Mouse (Mus musculus) MEL (cell line): ENCODE results near the gene Cep112. TPM values are rescaled to one million over a fixed set of nuclear protein-coding genes. Genes with fewer than 3 reads are reported as not detected.

Experiments
- DNase-seq: peaks from one replicate; pipeline ENCODE4 v3.0.0; 2011; ENCODE audit warnings: low read depth, low spot score
- H3K27ac ChIP-seq: 2 replicates; pipeline ENCODE4 v1.5.1; 2012; ENCODE audit warnings: low read depth, mild to moderate bottlenecking, control low read depth, low read length, moderate library complexity; ENCODE audit not compliant: control insufficient read depth
- H3K27me3 ChIP-seq, 2 experiments: fragments of 150-350 bp in 1 of 2; sonication (generic) in 1 of 2; 2 replicates each; pipeline ENCODE4 v1.6.1; 2012; ENCODE audit warnings: low read length in 2 of 2, mild to moderate bottlenecking in 2 of 2, improper control_type of control experiment in 1 of 2, moderate library complexity in 1 of 2; ENCODE audit not compliant: insufficient read depth in 2 of 2, control insufficient read depth in 1 of 2
- H3K36me3 ChIP-seq, 2 experiments: 2 replicates each; pipeline ENCODE4 v1.6.1; 2012 to 2014; ENCODE audit warnings: low read length in 2 of 2, improper control_type of control experiment in 1 of 2, inconsistent platforms in 1 of 2, mild to moderate bottlenecking in 1 of 2; ENCODE audit not compliant: insufficient read depth in 2 of 2, control insufficient read depth in 1 of 2
- H3K4me1 ChIP-seq, 2 experiments: fragments of 150-350 bp in 1 of 2; sonication (generic) in 1 of 2; 2 replicates each; pipeline ENCODE4 v1.6.1; 2012; ENCODE audit warnings: low read length in 2 of 2, improper control_type of control experiment in 1 of 2, mild to moderate bottlenecking in 1 of 2; ENCODE audit not compliant: insufficient read depth in 2 of 2, control insufficient read depth in 1 of 2
- H3K4me3 ChIP-seq, 2 experiments: fragments of 150-350 bp in 1 of 2; sonication (generic) in 1 of 2; 2 replicates each; pipeline ENCODE4 v1.5.1; 2012; ENCODE audit warnings: low read depth in 2 of 2, low read length in 2 of 2, mild to moderate bottlenecking in 2 of 2, moderate library complexity in 2 of 2, control low read depth in 1 of 2, improper control_type of control experiment in 1 of 2; ENCODE audit not compliant: control insufficient read depth in 1 of 2, insufficient read depth in 1 of 2
- H3K79me2 ChIP-seq: 2 replicates; pipeline ENCODE4 v1.6.1; 2012; ENCODE audit warnings: mild to moderate bottlenecking, low read length, moderate library complexity; ENCODE audit not compliant: control insufficient read depth, poor library complexity, insufficient read depth
- H3K9ac ChIP-seq: 2 replicates; pipeline ENCODE4 v1.6.1; 2012; ENCODE audit warnings: low read depth, mild to moderate bottlenecking, control low read depth, low read length, moderate library complexity; ENCODE audit not compliant: control insufficient read depth, poor library complexity, severe bottlenecking
- H3K9me3 ChIP-seq: fragments of 150-350 bp; sonication (generic); replicated peaks from 2 replicates; pipeline ENCODE4 v1.6.1; 2012; ENCODE audit warnings: mild to moderate bottlenecking, low read length, improper control_type of control experiment, moderate library complexity; ENCODE audit not compliant: insufficient read depth
- BHLHE40 ChIP-seq: IDR thresholded peaks from 2 replicates; pipeline ENCODE4 v1.6.1; 2012; ENCODE audit warnings: low read depth, mild to moderate bottlenecking, inconsistent platforms, low read length, improper control_type of control experiment, borderline replicate concordance
- CTCF ChIP-seq, 3 experiments: IDR thresholded peaks in 2 of 3; conservative IDR thresholded peaks in 1 of 3; 2 replicates each; pipeline ENCODE4 v1.5.1; 2011 to 2012; ENCODE audit warnings: low read length in 3 of 3, low read depth in 2 of 3, mild to moderate bottlenecking in 2 of 3, improper control_type of control experiment in 1 of 3, inconsistent platforms in 1 of 3, mixed read lengths in 1 of 3, moderate library complexity in 1 of 3; ENCODE audit not compliant: control insufficient read depth in 1 of 3, insufficient read depth in 1 of 3, poor library complexity in 1 of 3, severe bottlenecking in 1 of 3
- ELF1 ChIP-seq: IDR thresholded peaks from 2 replicates; pipeline ENCODE4 v1.6.1; 2014; ENCODE audit warnings: low read depth, mild to moderate bottlenecking, inconsistent platforms, low read length, improper control_type of control experiment, moderate library complexity
- GATA1 ChIP-seq: IDR thresholded peaks from 2 replicates; pipeline ENCODE4 v1.6.1; 2011; ENCODE audit warnings: low read depth, low read length, improper control_type of control experiment
- JUND ChIP-seq: IDR thresholded peaks from 2 replicates; pipeline ENCODE4 v1.6.1; 2011; ENCODE audit warnings: low read depth, mild to moderate bottlenecking, improper control_type of control experiment, low read length
- MYB ChIP-seq: IDR thresholded peaks from 2 replicates; pipeline ENCODE4 v1.6.1; 2011; ENCODE audit warnings: mild to moderate bottlenecking, low read depth, low read length, improper control_type of control experiment
- MYC ChIP-seq: IDR thresholded peaks from 2 replicates; pipeline ENCODE4 v1.6.1; 2011; ENCODE audit warnings: low read depth, mild to moderate bottlenecking, low read length, improper control_type of control experiment, moderate library complexity
- POLR2AphosphoS5 ChIP-seq: IDR thresholded peaks from 2 replicates; pipeline ENCODE4 v1.6.1; 2012; ENCODE audit warnings: low read depth, borderline replicate concordance, mild to moderate bottlenecking, inconsistent platforms, low read length, moderate library complexity, mixed read lengths
- RAD21 ChIP-seq: IDR thresholded peaks from 2 replicates; pipeline ENCODE4 v1.6.1; 2011; ENCODE audit warnings: mild to moderate bottlenecking, low read depth, low read length, improper control_type of control experiment
- SIN3A ChIP-seq: IDR thresholded peaks from 2 replicates; pipeline ENCODE4 v1.6.1; 2012; ENCODE audit warnings: low read length, improper control_type of control experiment, inconsistent platforms
- SMC3 ChIP-seq: IDR thresholded peaks from 2 replicates; pipeline ENCODE4 v1.6.1; 2011; ENCODE audit warnings: low read depth, low read length, improper control_type of control experiment
- TAL1 ChIP-seq: IDR thresholded peaks from 2 replicates; pipeline ENCODE4 v1.6.1; 2012; ENCODE audit warnings: mild to moderate bottlenecking, inconsistent platforms, low read length, moderate library complexity, mixed read lengths
- USF2 ChIP-seq, 2 experiments: IDR thresholded peaks; 2 replicates each; pipeline ENCODE4 v1.6.1; 2011 to 2012; ENCODE audit warnings: improper control_type of control experiment in 2 of 2, low read length in 2 of 2, borderline replicate concordance in 1 of 2, inconsistent platforms in 1 of 2, low read depth in 1 of 2, mild to moderate bottlenecking in 1 of 2; ENCODE audit not compliant: insufficient read depth in 1 of 2
- ZC3H11A ChIP-seq: IDR thresholded peaks from 2 replicates; pipeline ENCODE4 v1.6.1; 2012; ENCODE audit warnings: low read depth, mild to moderate bottlenecking, inconsistent platforms, low read length, improper control_type of control experiment
- ZKSCAN1 ChIP-seq: IDR thresholded peaks from 2 replicates; pipeline ENCODE4 v1.6.1; 2012; ENCODE audit warnings: low read depth, mild to moderate bottlenecking, inconsistent platforms, low read length, improper control_type of control experiment, moderate library complexity
- ZMIZ1 ChIP-seq: IDR thresholded peaks from 2 replicates; pipeline ENCODE4 v1.6.1; 2012; ENCODE audit warnings: low read depth, mild to moderate bottlenecking, inconsistent platforms, low read length, improper control_type of control experiment, moderate library complexity
- ZNF384 ChIP-seq: IDR thresholded peaks from 2 replicates; pipeline ENCODE4 v1.6.1; 2012; ENCODE audit warnings: low read depth, mild to moderate bottlenecking, inconsistent platforms, low read length, improper control_type of control experiment
- polyA plus RNA-seq, 2 experiments: library from polyadenylated mRNA; stranded (reverse) in 1 of 2; unstranded in 1 of 2; fragments of >175 nt in 1 of 2; fragments of >200 nt in 1 of 2; gene quantifications; 2 replicates each; pipeline versions ENCODE4 v1.2.1 to v1.2.4; 2012; ENCODE audit warnings: low replicate concordance in 2 of 2, low read depth in 1 of 2; ENCODE audit not compliant: insufficient read length in 2 of 2, insufficient read depth in 1 of 2, missing spikeins in 1 of 2
- total RNA-seq: library from RNA; depleted of rRNA; stranded (reverse); fragments of 300-350 nt; gene quantifications from 2 replicates; pipeline ENCODE4 v1.2.3, GENCODE M21; 2012

Cep112 gene
- total and polyA plus RNA-seq, 3 experiments = 1.3 TPM; not detected in 2

GRCm38 (mm10) chr11:108416360-108416759, 8.6 kb upstream of the Cep112 start:
- Histone ChIP-seq H3K9me3 (no peaks in the 10 kb centered on the region), H3K9ac (no peak overlapping the region)

GRCm38 (mm10) chr11:108418540-108418939, 6.5 kb upstream of the Cep112 start:
- no peak overlapping the region for H3K9ac ChIP-seq
- no peak for TF ChIP-seq TAL1
- no peak; the same call in 1 of the 2 replicates for TF ChIP-seq JUND
- no peak for TF ChIP-seq ELF1
- TF ChIP-seq SMC3 = peak; percentile 94
- peak; percentile 18 to 97 (median 63); a peak in 5 of 6 replicates for TF ChIP-seq CTCF (IDR thresholded peaks at IDR 0.05 in 2 of 3, conservative IDR thresholded peaks at IDR 0.05 in 1 of 3; ENCODE audit: control insufficient read depth in 1 of 3, insufficient read depth in 1 of 3, low read depth in 2 of 3, low read length in 3 of 3, poor library complexity in 1 of 3, severe bottlenecking in 1 of 3)
- TF ChIP-seq BHLHE40 = no peak
- TF ChIP-seq SIN3A = peak; percentile 74
- no peak for TF ChIP-seq POLR2AphosphoS5
- TF ChIP-seq ZC3H11A = peak; percentile 93
- no peak for TF ChIP-seq MYB
- peak; percentile 84; the same call in 1 of the 2 replicates for TF ChIP-seq MYC
- no peak for TF ChIP-seq USF2 (IDR thresholded peaks at IDR 0.05; ENCODE audit: borderline replicate concordance in 1 of 2, insufficient read depth in 1 of 2, low read depth in 1 of 2, low read length in 2 of 2)
- peak; percentile 74 for TF ChIP-seq GATA1
- TF ChIP-seq RAD21 = peak; percentile 100
- peak; percentile 47; the same call in 1 of the 2 replicates for TF ChIP-seq ZNF384
- H3K4me3 ChIP-seq = no peak overlapping the region
- DNase-seq = peak; percentile 87
- no peak overlapping the region for H3K27ac ChIP-seq
- peaks cover 11 to 16% of the 10 kb centered on the region in 2 experiments for H3K4me1 ChIP-seq
- H3K27me3 ChIP-seq = no peaks in the 10 kb centered on the region
- H3K9me3 ChIP-seq = no peaks in the 10 kb centered on the region
- H3K36me3 ChIP-seq = peaks cover 0 to 11% of the 10 kb centered on the region in 2 experiments; a peak in 2 of 4 replicates
- no peaks in the 10 kb centered on the region for H3K79me2 ChIP-seq

More at GRCm38 (mm10) chr11:108416360-108416759, 8.6 kb upstream of the Cep112 start:
- H3K27ac ChIP-seq = no peak overlapping the region
- no peaks in the 10 kb centered on the region; a peak in 1 of 4 replicates for H3K27me3 ChIP-seq
- H3K4me1 ChIP-seq = peaks cover 11 to 12% of the 10 kb centered on the region in 2 experiments; a peak in 3 of 4 replicates
- DNase-seq = no peak
- H3K36me3 ChIP-seq = peaks cover 0 to 11% of the 10 kb centered on the region in 2 experiments; a peak in 2 of 4 replicates
- H3K4me3 ChIP-seq = no peak overlapping the region
- TF ChIP-seq ZMIZ1 (no peak), SMC3 (peak; percentile 59), ZKSCAN1 (peak; percentile 62), CTCF (IDR thresholded peaks at IDR 0.05 in 2 of 3, conservative IDR thresholded peaks at IDR 0.05 in 1 of 3; ENCODE audit: control insufficient read depth in 1 of 3, insufficient read depth in 1 of 3, low read depth in 2 of 3, low read length in 3 of 3, poor library complexity in 1 of 3, severe bottlenecking in 1 of 3) (peak in 1 of 3 experiments; percentile 44; a peak in 2 of 6 replicates), GATA1 (no peak), RAD21 (peak; percentile 20)
- TF ChIP-seq, all 39 proteins: peak for 4
- H3K79me2 ChIP-seq = no peaks in the 10 kb centered on the region
